In the genomic region with DNA sequence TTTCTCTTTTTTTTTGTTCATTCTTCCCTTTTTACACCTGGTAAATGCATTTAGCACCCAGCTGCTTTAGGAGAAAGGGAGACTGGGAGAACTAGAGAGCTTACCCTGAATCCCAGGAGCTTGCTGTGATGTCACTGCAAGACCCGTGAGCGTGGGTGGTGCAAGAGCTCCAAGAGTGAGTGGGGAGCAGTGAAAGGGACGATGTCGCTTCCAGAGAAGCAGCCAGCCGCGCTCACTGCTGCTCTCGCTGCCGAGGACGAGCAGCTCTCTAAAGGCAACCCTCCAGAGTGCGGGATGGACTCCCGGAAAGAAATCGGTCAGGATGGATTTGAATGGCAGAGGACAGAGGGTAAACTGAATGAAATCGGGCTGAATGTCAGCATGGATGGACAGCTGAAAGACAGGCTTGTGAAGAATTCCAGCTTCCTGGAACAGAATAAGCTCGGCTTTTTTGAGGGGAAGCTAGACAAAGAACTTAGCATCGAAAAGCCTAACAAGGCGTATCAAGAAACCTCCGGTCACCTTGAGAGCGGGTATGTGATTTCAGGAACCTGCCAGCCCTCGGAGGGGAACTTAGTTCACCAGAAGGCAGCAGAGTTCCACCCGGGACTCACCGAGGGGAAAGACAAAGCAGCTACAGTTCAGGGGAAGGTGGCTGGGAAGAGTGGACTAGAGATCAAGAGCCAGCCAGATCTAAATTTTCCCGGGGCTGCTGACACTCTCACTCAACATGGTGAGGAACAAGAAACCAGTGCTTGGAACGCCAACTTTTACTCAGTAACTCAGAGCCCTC, we compare ENCODE assay signal across 9 mouse cellular contexts.
DNase-seq lines count a peak whose midpoint lies in the region; ATAC-seq lines count a peak whose summit lies in the region.
"Had no signal": no experiment of that assay in that cellular context is flagged by ENCODE, and none has a peak within 500 bp of the region (broad histone marks: within the 10 kb centered on the region; RNA-seq: fewer than 3 reads in every experiment).

No protein-coding gene starts in this region.

- no peaks in the 10 kb centered on the region for H3K27me3 ChIP-seq in heart, embryonic 11.5 days (ENCODE audit: control insufficient read depth, insufficient read depth, low read length)
- H3K27me3 ChIP-seq: Patski had no signal

- ATAC-seq in heart, embryonic 11.5 days (replicated peaks; ENCODE audit: insufficient number of reproducible peaks, low FRiP score, low TSS enrichment) = no peak
- ATAC-seq: Patski had no signal

- H3K9ac ChIP-seq in heart, embryonic 11.5 days (ENCODE audit: low read depth, low read length) = no peak overlapping the region

- no peak overlapping the region for H3K4me3 ChIP-seq in heart, embryonic 11.5 days (ENCODE audit: low read depth, low read length)

- no peaks in the 10 kb centered on the region for H3K9me3 ChIP-seq in heart, embryonic 11.5 days (replicated peaks; ENCODE audit: control insufficient read depth, low read length)

- 62% methylated on average over 23 of the region's 23 CpGs for WGBS in heart, embryonic 11.5 days (ENCODE audit: insufficient replicate concordance)

- H3K4me2 ChIP-seq in heart, embryonic 11.5 days = peak overlapping the region; percentile 12; the same call in 1 of the 2 replicates

- H3K4me1 ChIP-seq in heart, embryonic 11.5 days (ENCODE audit: control insufficient read depth, insufficient read depth, low read length) = peaks cover 17% of the 10 kb centered on the region

- peak; percentile 58 for DNase-seq in R1 (ENCODE audit: low read depth, low spot score)
- DNase-seq in cerebellum, postnatal 36 days = peak; percentile 77 to 79
- peak; percentile 76 to 82 for DNase-seq in layer of hippocampus, postnatal 36 days
- DNase-seq in retina, embryonic 14.5 days (ENCODE audit: low spot score) = peak; percentile 48
- no peak for DNase-seq in adrenal gland, adult (ENCODE audit: inconsistent age in 2 of 2, low spot score in 1 of 2)
- DNase-seq in thymus, postnatal 14 days = no peak
- no peak for DNase-seq in kidney, postnatal 14 days

- H3K27ac ChIP-seq in heart, embryonic 11.5 days (ENCODE audit: low read depth, low read length) = peak overlapping the region; percentile 37; the same call in 1 of the 2 replicates

- no peaks in the 10 kb centered on the region for H3K36me3 ChIP-seq in heart, embryonic 11.5 days (ENCODE audit: control insufficient read depth, insufficient read depth, low read length)

Comparison
In these comparisons a context has a peak if more than half of its experiments do, and no peak if none do; other contexts are left out.
1. DNase-seq: peak in R1 (single experiment), cerebellum, postnatal 36 days (2 of 2), layer of hippocampus, postnatal 36 days (2 of 2) and retina, embryonic 14.5 days (single experiment); none in adrenal gland, adult (0 of 2), thymus, postnatal 14 days (single experiment) and kidney, postnatal 14 days (single experiment).